Mouse (Mus musculus): ENCODE data around the gene Adcy1.

Adcy1 gene

GRCm38 (mm10) chr11:7178724-7179123 lies 115.4 kb downstream of the Adcy1 start:
- no peak for DNase-seq (ENCODE audit: low read depth, low spot score)

DNA sequence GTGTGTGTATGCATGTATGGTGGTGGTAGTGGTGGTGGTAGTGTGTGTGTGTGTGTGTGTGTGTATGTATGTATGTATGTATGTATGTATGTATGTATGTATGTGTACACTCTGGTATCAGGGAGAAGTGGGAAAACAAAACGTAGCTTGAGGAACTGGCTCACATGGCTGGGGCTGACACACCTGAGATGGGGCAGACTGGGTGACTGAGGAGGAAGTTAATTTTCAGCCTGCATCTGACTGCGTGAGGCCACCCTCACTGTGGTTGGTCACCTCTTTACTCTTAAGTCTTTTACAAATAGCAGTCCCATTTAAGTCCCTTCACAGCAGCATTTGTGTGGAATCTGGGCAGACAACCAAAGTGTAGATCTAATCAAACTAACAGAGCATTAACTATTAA lies 116.0 kb downstream of the Adcy1 start:
- DNase-seq (ENCODE audit: low read depth, low spot score), result no peak

- DNase-seq (ENCODE audit: low read depth, low spot score), result peak; percentile 23
These were observed 119.2 kb downstream of the Adcy1 start for GRCm38 (mm10) chr11:7182409-7183042.

- DNase-seq (ENCODE audit: low read depth, low spot score), result no peak
These were observed 121.1 kb downstream of the Adcy1 start for GRCm38 (mm10) chr11:7184420-7184819.

- DNase-seq (ENCODE audit: low read depth, low spot score), result no peak
These were observed 124.2 kb downstream of the Adcy1 start for GRCm38 (mm10) chr11:7187472-7187871.

- DNase-seq (ENCODE audit: low read depth, low spot score), result no peak
These were observed 125.2 kb downstream of the Adcy1 start, which contains the start of gene Gm11985 for GRCm38 (mm10) chr11:7188469-7188868. Gm11985 (minus strand) TSS chr11:7188569.

DNA sequence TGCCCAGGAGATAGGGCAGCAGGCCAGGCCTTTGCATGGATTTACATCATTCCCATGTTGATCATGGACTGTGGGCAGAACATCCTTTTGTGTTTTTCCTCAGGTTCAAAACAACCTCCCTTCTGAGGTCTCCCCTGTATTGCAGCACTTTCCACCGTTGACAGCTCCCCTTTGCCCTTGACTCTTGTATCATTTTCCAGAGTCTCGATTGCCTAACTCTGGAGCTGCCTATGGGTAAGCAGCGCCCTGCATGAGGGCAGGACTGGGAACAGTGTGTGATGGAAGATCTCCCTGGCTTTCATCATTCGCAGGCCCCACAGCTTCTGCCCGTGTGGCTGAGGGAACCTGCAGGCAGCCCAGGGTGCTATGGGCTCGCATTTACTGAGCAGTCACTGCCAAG lies 129.4 kb downstream of the Adcy1 start:
- DNase-seq (ENCODE audit: low read depth, low spot score), result no peak

GRCm38 (mm10) chr11:7193134-7193533 lies 129.8 kb downstream of the Adcy1 start:
- DNase-seq (ENCODE audit: low read depth, low spot score), result no peak

GRCm38 (mm10) chr11:7194432-7195311 lies 131.4 kb downstream of the Adcy1 start:
- DNase-seq (ENCODE audit: low read depth, low spot score), result no peak

DNA sequence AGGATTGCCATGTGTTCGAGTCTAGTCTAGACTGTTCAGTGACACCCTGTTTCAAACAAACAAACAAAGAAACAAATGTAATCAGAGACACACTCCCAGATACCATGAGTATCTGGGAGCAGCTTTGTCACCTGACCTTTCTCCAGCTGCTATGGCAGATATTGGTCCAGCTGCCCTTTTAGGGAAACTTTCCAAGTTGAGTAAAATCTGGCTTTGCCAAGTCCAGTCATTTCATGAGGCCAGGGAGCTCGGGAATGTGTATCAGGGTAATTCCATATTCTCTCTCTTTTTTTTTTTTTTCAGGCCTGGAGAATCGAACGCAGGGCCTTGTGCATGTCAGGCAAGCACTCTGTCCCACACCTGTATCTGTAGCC lies 132.0 kb downstream of the Adcy1 start:
- DNase-seq (ENCODE audit: low read depth, low spot score), result no peak

GRCm38 (mm10) chr11:7197491-7197941 lies 134.2 kb downstream of the Adcy1 start, which contains the start of gene Igfbp1:
Igfbp1 (plus strand) TSS chr11:7197782.
- no peak for DNase-seq (ENCODE audit: low read depth, low spot score)

DNA sequence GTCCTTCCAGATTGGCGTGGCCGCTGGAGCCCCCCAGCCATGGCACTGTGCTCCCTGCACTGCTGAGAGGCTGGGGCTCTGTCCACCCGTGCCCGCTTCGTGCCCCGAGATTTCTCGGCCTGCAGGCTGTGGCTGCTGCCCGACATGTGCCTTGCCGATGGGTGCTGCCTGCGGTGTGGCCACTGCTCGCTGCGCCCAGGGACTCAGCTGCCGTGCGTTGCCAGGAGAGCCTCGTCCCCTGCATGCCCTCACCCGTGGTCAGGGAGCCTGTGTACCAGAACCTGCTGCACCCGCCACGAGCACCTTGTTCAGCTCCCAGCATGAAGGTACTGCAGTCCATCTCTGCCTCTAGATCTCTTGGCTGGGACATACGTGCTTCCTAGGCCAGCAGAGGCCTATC lies 134.7 kb downstream of the Adcy1 start:
- DNase-seq (ENCODE audit: low read depth, low spot score), result no peak

GRCm38 (mm10) chr11:7198481-7199256 lies 135.4 kb downstream of the Adcy1 start:
- DNase-seq (ENCODE audit: low read depth, low spot score), result no peak

- DNase-seq (ENCODE audit: low read depth, low spot score), result peak; percentile 79
These were observed 136.6 kb downstream of the Adcy1 start for GRCm38 (mm10) chr11:7199736-7200392.

GRCm38 (mm10) chr11:7200393-7200783 lies 137.1 kb downstream of the Adcy1 start:
- no peak for DNase-seq (ENCODE audit: low read depth, low spot score)

DNA sequence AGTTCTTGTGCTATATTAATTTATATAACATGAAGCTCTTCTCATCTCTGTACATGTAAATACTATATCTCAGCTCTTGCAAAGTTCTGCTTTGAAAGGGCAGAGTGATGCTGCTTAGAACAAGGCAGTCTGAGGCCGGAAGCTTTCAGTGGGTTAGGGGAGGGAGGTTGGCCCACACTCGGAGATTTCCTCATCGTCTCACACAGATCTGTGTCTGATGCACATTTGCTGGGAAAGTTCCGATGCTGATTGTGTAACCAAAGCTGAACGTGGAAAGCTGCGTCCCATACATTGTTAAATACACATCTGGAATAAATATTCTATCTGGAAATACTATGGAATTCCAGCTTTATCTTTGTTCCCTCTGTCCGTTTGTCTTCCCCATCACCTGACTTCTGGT lies 138.9 kb downstream of the Adcy1 start:
- DNase-seq (ENCODE audit: low read depth, low spot score), result no peak

GRCm38 (mm10) chr11:7203846-7204245 lies 140.6 kb downstream of the Adcy1 start:
- DNase-seq (ENCODE audit: low read depth, low spot score), result no peak

DNA sequence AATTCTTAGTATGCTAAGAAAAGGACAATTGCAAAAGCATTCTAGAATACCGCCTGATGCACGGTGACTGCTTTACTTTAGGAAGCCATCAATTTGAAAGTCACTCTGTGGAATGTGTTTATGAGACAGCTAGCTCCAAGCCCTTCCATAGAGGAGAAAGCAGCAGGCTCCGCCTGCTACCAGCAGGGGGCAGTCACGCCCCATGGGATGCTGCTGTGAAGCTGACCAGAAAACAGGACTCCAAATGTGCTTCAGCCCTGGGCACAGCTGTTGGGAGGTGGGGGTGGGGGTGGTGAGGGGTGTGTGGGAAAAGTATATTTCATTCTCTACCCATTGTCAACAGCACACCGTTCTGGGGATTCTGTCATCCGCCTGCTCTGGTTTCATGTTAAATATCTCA lies 147.1 kb downstream of the Adcy1 start:
- DNase-seq (ENCODE audit: low read depth, low spot score), result peak; percentile 64

DNA sequence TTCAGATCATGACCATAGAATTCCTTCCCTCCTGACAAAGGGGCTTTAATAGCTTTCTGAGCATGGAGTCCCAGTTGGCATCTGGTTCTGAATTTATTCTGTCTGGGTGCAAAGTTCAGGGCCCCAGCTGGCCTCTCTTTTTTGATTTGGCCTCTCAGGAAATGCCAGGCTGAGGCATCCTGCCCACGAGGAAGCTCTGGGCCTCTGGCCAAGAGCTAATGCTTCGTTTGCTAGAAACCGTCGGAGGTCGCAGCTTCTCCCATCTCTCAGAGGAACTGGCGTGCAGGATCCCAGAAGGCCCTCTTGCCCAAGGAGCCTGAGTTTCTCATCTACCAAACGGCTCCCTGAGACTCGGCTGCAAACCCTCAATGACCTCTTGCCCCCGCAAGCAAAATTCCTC lies 147.9 kb downstream of the Adcy1 start:
- no peak for DNase-seq (ENCODE audit: low read depth, low spot score)

DNA sequence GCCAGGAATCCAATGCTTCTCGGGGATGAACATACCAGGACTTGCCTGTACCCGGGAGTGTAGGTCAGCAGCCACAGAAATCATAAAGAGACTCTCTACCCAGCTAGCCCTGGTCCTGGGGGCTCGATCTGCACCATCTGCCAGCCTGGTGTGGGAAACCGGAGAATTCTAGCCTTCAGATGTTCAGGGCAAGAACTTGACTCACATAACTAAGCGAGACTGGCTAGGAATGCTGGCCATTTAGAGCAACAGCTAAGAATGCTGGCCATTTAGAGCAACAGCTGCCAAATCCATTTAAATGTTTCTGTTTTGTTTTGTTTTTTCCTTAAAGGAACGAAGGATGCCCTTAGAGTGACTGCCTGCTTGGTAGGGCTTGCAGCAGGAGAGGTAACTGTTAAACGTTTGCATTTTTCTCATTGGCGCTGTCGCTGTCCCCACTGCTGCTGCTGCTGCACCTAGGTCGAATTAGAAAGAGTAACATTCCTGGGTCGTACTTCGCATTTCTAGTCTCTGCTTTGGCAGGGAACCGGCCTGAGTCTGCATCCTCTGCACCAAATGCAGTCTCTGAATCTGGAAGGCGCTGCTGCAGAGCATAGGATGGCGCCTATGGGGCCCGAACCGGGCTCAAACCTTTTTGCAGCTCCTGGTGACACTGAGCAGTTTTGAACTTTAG lies 149.0 kb downstream of the Adcy1 start:
- DNase-seq (ENCODE audit: low read depth, low spot score), result no peak

DNA sequence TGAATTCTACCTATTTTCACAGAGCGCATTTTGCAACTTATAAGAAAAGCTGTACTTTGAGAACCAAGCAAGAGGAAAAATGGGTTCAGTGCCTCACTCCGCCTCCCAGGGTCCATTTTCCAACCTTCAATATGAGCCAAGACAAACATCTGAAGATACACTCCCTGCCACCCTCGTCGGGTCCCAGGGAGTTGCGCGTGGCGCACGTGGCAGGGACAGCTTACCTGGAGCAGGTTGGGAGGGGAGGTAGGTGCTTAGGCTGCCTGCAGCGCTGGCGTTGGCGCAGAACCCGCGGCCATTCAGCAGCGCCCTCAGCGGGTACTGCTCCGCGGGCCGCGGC lies 149.8 kb downstream of the Adcy1 start:
- DNase-seq (ENCODE audit: low read depth, low spot score), result peak; percentile 62
